Mouse (Mus musculus): Measurements from ENCODE around the gene Tchp.
A peak's percentile ranks its signal among the peaks of the same experiment; 100 is the strongest.

Tchp gene

GRCm38 (mm10) chr5:114707265-114708068 is at the start of gene Tchp:
Gene Tchp (plus strand): TSS chr5:114707760.
- peak; percentile 94 for DNase-seq

GRCm38 (mm10) chr5:114658255-114658654 is 49.3 kb upstream of the Tchp start, which contains the start of gene Trpv4:
Gene Trpv4 (minus strand): TSS chr5:114658421.
- DNase-seq, result no peak

GRCm38 (mm10) chr5:114661029-114661428 is 46.5 kb upstream of the Tchp start:
- DNase-seq, result no peak

- DNase-seq, result no peak
Measured at GRCm38 (mm10) chr5:114664139-114664538, 43.4 kb upstream of the Tchp start.

- no peak for DNase-seq
Measured at GRCm38 (mm10) chr5:114664750-114665149, 42.8 kb upstream of the Tchp start.

- no peak for DNase-seq
Measured at GRCm38 (mm10) chr5:114666659-114667058, 40.9 kb upstream of the Tchp start.

GRCm38 (mm10) chr5:114667228-114667856 is 40.2 kb upstream of the Tchp start:
- peak; percentile 98 for DNase-seq

- DNase-seq, result no peak
Measured at GRCm38 (mm10) chr5:114669014-114669413, 38.5 kb upstream of the Tchp start.

- DNase-seq, result no peak
Measured at GRCm38 (mm10) chr5:114673114-114673513, 34.4 kb upstream of the Tchp start.

GRCm38 (mm10) chr5:114674594-114674993 is 33.0 kb upstream of the Tchp start:
- no peak for DNase-seq

- no peak for DNase-seq
Measured at GRCm38 (mm10) chr5:114679841-114680591, 27.5 kb upstream of the Tchp start.

- DNase-seq, result no peak
Measured at GRCm38 (mm10) chr5:114680676-114681285, 26.8 kb upstream of the Tchp start.

GRCm38 (mm10) chr5:114681717-114682116 is 25.8 kb upstream of the Tchp start:
- DNase-seq, result peak; percentile 62

- no peak for DNase-seq
Measured at GRCm38 (mm10) chr5:114685986-114686385, 21.6 kb upstream of the Tchp start.

GRCm38 (mm10) chr5:114686726-114687210 is 20.8 kb upstream of the Tchp start:
- no peak for DNase-seq

GRCm38 (mm10) chr5:114687901-114688300 is 19.7 kb upstream of the Tchp start:
- no peak for DNase-seq

GRCm38 (mm10) chr5:114688703-114689102 is 18.9 kb upstream of the Tchp start:
- no peak for DNase-seq

- DNase-seq, result no peak
Measured at GRCm38 (mm10) chr5:114689700-114690366, 17.7 kb upstream of the Tchp start.

- peak; percentile 94 for DNase-seq
Measured at GRCm38 (mm10) chr5:114690633-114691567, 16.7 kb upstream of the Tchp start, which contains the start of gene Gltp. Gene Gltp (minus strand): TSS chr5:114690984.

GRCm38 (mm10) chr5:114695775-114696174 is 11.8 kb upstream of the Tchp start:
- no peak for DNase-seq

- no peak for DNase-seq
Measured at GRCm38 (mm10) chr5:114696939-114697338, 10.6 kb upstream of the Tchp start.

Measured in cerebellum, adult 11 months (tissue).